Mouse (Mus musculus) CH12.LX (cell line): ENCODE measurements around the gene Etl4. TPM values are rescaled to one million over a fixed set of nuclear protein-coding genes. Genes with fewer than 3 reads are reported as not detected.

Experiments used
- DNase-seq: peaks from one replicate; pipeline ENCODE4 v3.0.0-alpha.2; 2013; ENCODE audit errors: extremely low read depth
- H3K27ac ChIP-seq: 2 replicates; pipeline ENCODE4 v1.5.1; 2012; ENCODE audit warnings: low read depth, mild to moderate bottlenecking, control low read depth, moderate library complexity; ENCODE audit not compliant: insufficient read depth
- H3K27me3 ChIP-seq: replicated peaks from 2 replicates; pipeline ENCODE3; 2012; ENCODE audit warnings: inconsistent platforms
- H3K36me3 ChIP-seq, 2 experiments: replicated peaks in 1 of 2; 2 replicates each; pipeline versions ENCODE3 to v1.6.1; 2012; ENCODE audit warnings: inconsistent platforms in 1 of 2, low read length in 1 of 2, mild to moderate bottlenecking in 1 of 2, mixed read lengths in 1 of 2, moderate library complexity in 1 of 2; ENCODE audit not compliant: control insufficient read depth in 1 of 2, insufficient read depth in 1 of 2
- H3K4me1 ChIP-seq, 2 experiments: 2 replicates each; pipeline ENCODE4 v1.6.1; 2012; ENCODE audit warnings: inconsistent platforms in 1 of 2, moderate library complexity in 1 of 2; ENCODE audit not compliant: insufficient read depth in 2 of 2, control insufficient read depth in 1 of 2
- H3K4me2 ChIP-seq: 2 replicates; pipeline ENCODE4 v1.6.1; 2012; ENCODE audit warnings: low read depth, mild to moderate bottlenecking, control low read depth; ENCODE audit not compliant: poor library complexity, insufficient read depth, severe bottlenecking
- H3K4me3 ChIP-seq, 3 experiments: fragments of 150-350 bp in 1 of 3; sonication (generic) in 1 of 3; replicated peaks in 1 of 3; 2 replicates each; pipeline versions ENCODE3 to v1.5.1; 2011 to 2012; ENCODE audit warnings: low read depth in 2 of 3, low read length in 2 of 3, mild to moderate bottlenecking in 2 of 3, moderate library complexity in 2 of 3, control low read depth in 1 of 3, improper control_type of control experiment in 1 of 3, inconsistent platforms in 1 of 3, mixed read lengths in 1 of 3; ENCODE audit not compliant: poor library complexity in 1 of 3
- H3K79me2 ChIP-seq: replicated peaks from 2 replicates; pipeline ENCODE4 v1.6.1; 2012; ENCODE audit warnings: mild to moderate bottlenecking, moderate library complexity; ENCODE audit not compliant: control insufficient read depth, poor library complexity, insufficient read depth, severe bottlenecking; ENCODE audit errors: extremely low read depth
- H3K9ac ChIP-seq: 2 replicates; pipeline ENCODE4 v1.6.1; 2012; ENCODE audit warnings: low read depth, mild to moderate bottlenecking, control low read depth, moderate library complexity; ENCODE audit not compliant: insufficient read depth
- H3K9me3 ChIP-seq: replicated peaks from 2 replicates; pipeline ENCODE3; 2012; ENCODE audit warnings: low read length, inconsistent platforms, mixed read lengths
- CHD1 ChIP-seq: IDR thresholded peaks from 2 replicates; pipeline ENCODE4 v1.6.1; 2012; ENCODE audit warnings: low read depth, low read length, improper control_type of control experiment, inconsistent platforms
- CHD2 ChIP-seq: IDR thresholded peaks from 2 replicates; pipeline ENCODE4 v1.6.1; 2011; ENCODE audit warnings: low read length, improper control_type of control experiment
- CTCF ChIP-seq, 2 experiments: IDR thresholded peaks in 1 of 2; conservative IDR thresholded peaks in 1 of 2; 2 replicates each; pipeline ENCODE4 v1.5.1; 2011 to 2012; ENCODE audit warnings: low read depth in 2 of 2, low read length in 2 of 2, improper control_type of control experiment in 1 of 2, inconsistent platforms in 1 of 2, mild to moderate bottlenecking in 1 of 2, moderate library complexity in 1 of 2
- ELF1 ChIP-seq: IDR thresholded peaks from 2 replicates; pipeline ENCODE4 v1.6.1; 2014; ENCODE audit warnings: low read depth, mild to moderate bottlenecking, inconsistent platforms, low read length, improper control_type of control experiment
- ETS1 ChIP-seq: conservative IDR thresholded peaks from 2 replicates; pipeline ENCODE4 v1.6.1; 2012; ENCODE audit warnings: low read depth, mild to moderate bottlenecking, inconsistent platforms, low read length, improper control_type of control experiment, moderate library complexity
- HCFC1 ChIP-seq: IDR thresholded peaks from 2 replicates; pipeline ENCODE4 v1.6.1; 2012; ENCODE audit warnings: low read depth, mild to moderate bottlenecking, inconsistent platforms, low read length, improper control_type of control experiment
- MAFK ChIP-seq: IDR thresholded peaks from 2 replicates; pipeline ENCODE4 v1.6.1; 2011; ENCODE audit warnings: low read length, improper control_type of control experiment; ENCODE audit not compliant: insufficient replicate concordance
- MAX ChIP-seq: IDR thresholded peaks from 2 replicates; pipeline ENCODE4 v1.6.1; 2011; ENCODE audit warnings: low read length, improper control_type of control experiment
- MAZ ChIP-seq: IDR thresholded peaks from 2 replicates; pipeline ENCODE4 v1.6.1; 2012; ENCODE audit warnings: low read depth, mild to moderate bottlenecking, inconsistent platforms, low read length, improper control_type of control experiment, moderate library complexity
- MEF2A ChIP-seq: IDR thresholded peaks from 2 replicates; pipeline ENCODE4 v1.6.1; 2014; ENCODE audit warnings: low read depth, mild to moderate bottlenecking, inconsistent platforms, low read length, improper control_type of control experiment, borderline replicate concordance
- MXI1 ChIP-seq: IDR thresholded peaks from 2 replicates; pipeline ENCODE4 v1.6.1; 2011; ENCODE audit warnings: mild to moderate bottlenecking, low read depth, low read length, improper control_type of control experiment
- MYC ChIP-seq: IDR thresholded peaks from 2 replicates; pipeline ENCODE4 v1.6.1; 2011; ENCODE audit warnings: low read depth, mild to moderate bottlenecking, improper control_type of control experiment, low read length
- NRF1 ChIP-seq: IDR thresholded peaks from 2 replicates; pipeline ENCODE4 v1.6.1; 2014; ENCODE audit warnings: low read depth, mild to moderate bottlenecking, inconsistent platforms, low read length, improper control_type of control experiment, moderate library complexity
- PAX5 ChIP-seq: IDR thresholded peaks from 2 replicates; pipeline ENCODE4 v1.6.1; 2012; ENCODE audit warnings: low read length, inconsistent platforms, mixed read lengths
- POLR2A ChIP-seq: IDR thresholded peaks from 2 replicates; pipeline ENCODE4 v1.6.1; 2011; ENCODE audit warnings: low read depth, mild to moderate bottlenecking, improper control_type of control experiment, low read length
- RAD21 ChIP-seq: IDR thresholded peaks from 2 replicates; pipeline ENCODE4 v1.6.1; 2011; ENCODE audit warnings: low read depth, mild to moderate bottlenecking, low read length, improper control_type of control experiment, moderate library complexity
- SIN3A ChIP-seq: IDR thresholded peaks from 2 replicates; pipeline ENCODE4 v1.6.1; 2012; ENCODE audit warnings: low read length, improper control_type of control experiment, inconsistent platforms
- SMC3 ChIP-seq: IDR thresholded peaks from 2 replicates; pipeline ENCODE4 v1.6.1; 2011; ENCODE audit warnings: low read depth, low read length, improper control_type of control experiment
- TCF12 ChIP-seq: IDR thresholded peaks from 2 replicates; pipeline ENCODE4 v1.6.1; 2014; ENCODE audit warnings: low read depth, mild to moderate bottlenecking, inconsistent platforms, low read length, improper control_type of control experiment
- UBTF ChIP-seq: IDR thresholded peaks from 2 replicates; pipeline ENCODE4 v1.6.1; 2012; ENCODE audit warnings: low read depth, mild to moderate bottlenecking, inconsistent platforms, low read length, improper control_type of control experiment, moderate library complexity
- ZC3H11A ChIP-seq: IDR thresholded peaks from 2 replicates; pipeline ENCODE4 v1.6.1; 2012; ENCODE audit warnings: low read depth, mild to moderate bottlenecking, inconsistent platforms, low read length, improper control_type of control experiment
- ZMIZ1 ChIP-seq: IDR thresholded peaks from 2 replicates; pipeline ENCODE4 v1.6.1; 2012; ENCODE audit warnings: low read depth, mild to moderate bottlenecking, inconsistent platforms, low read length, improper control_type of control experiment
- dilution Hi-C: fragments of 300-500 bp; cut with MboI; formaldehyde crosslinking; loops from 2 replicates; pipeline ENCODE4 v1.14.3; 2020; ENCODE audit warnings: low sequenced_read_pairs; ENCODE audit not compliant: extremely low pct_unique_long_range_greater_than_20kb, extremely low pct_ligation_motif_present
- in situ Hi-C: fragments of 300-500 bp; cut with MboI; formaldehyde crosslinking; loops from 3 replicates; pipeline ENCODE4 v1.14.3; 2019; ENCODE audit warnings: low sequenced_read_pairs, low pct_ligation_motif_present, low pct_unique_long_range_greater_than_20kb, mixed read lengths
- polyA plus RNA-seq: library from polyadenylated mRNA; unstranded; fragments of >175 nt; gene quantifications from 2 replicates; pipeline ENCODE4 v1.2.1, GENCODE M21; 2012; ENCODE audit warnings: low read depth; ENCODE audit not compliant: insufficient read length
- total RNA-seq, 2 experiments: library from RNA; depleted of rRNA; stranded (reverse); fragments of 300-350 nt in 1 of 2; fragments of >200 nt in 1 of 2; gene quantifications; 2 replicates each; pipeline ENCODE4 v1.2.3; 2012 to 2014

The Etl4 gene
- total and polyA plus RNA-seq, 3 experiments = 7.2 to 18.6 (median 11.7) TPM

GRCm38 (mm10) chr2:20671546-20672255 is 762.1 kb downstream of the Etl4 start:
- no peaks in the 10 kb centered on the region for H3K27me3 ChIP-seq
- no peaks in the 10 kb centered on the region for H3K79me2 ChIP-seq
- no peaks in the 10 kb centered on the region for H3K9me3 ChIP-seq
- in situ Hi-C loops (no loop called here), dilution Hi-C loops (no loop called here)
- no peak overlapping the region for H3K4me3 ChIP-seq
- DNase-seq = no peak
- H3K4me1 ChIP-seq = peaks cover 3 to 15% of the 10 kb centered on the region in 2 experiments; a peak in 3 of 4 replicates
- H3K27ac ChIP-seq = no peak overlapping the region
- TF ChIP-seq ZMIZ1 (no peak), SIN3A (no peak), HCFC1 (no peak), MAFK (no peak), ZC3H11A (no peak), CTCF (conservative IDR thresholded peaks at IDR 0.05 in 1 of 2, IDR thresholded peaks at IDR 0.05 in 1 of 2; ENCODE audit: low read depth in 2 of 2, low read length in 2 of 2) (no peak), MEF2A (no peak)
- H3K4me2 ChIP-seq = no peak overlapping the region
- H3K9ac ChIP-seq = no peak overlapping the region
- peaks cover 0 to 16% of the 10 kb centered on the region in 2 experiments for H3K36me3 ChIP-seq

- no peak overlapping the region for H3K9ac ChIP-seq
- dilution Hi-C loops = no loop called here
- H3K79me2 ChIP-seq = no peaks in the 10 kb centered on the region
- in situ Hi-C loops = no loop called here
- no peak for DNase-seq
- H3K27me3 ChIP-seq = no peaks in the 10 kb centered on the region
- H3K27ac ChIP-seq = no peak overlapping the region
- TF ChIP-seq MAX = no peak
- TF ChIP-seq MXI1 = no peak
- TF ChIP-seq UBTF = no peak
- no peak for TF ChIP-seq TCF12
- no peak for TF ChIP-seq CTCF (conservative IDR thresholded peaks at IDR 0.05 in 1 of 2, IDR thresholded peaks at IDR 0.05 in 1 of 2; ENCODE audit: low read depth in 2 of 2, low read length in 2 of 2)
- no peak for TF ChIP-seq MYC
- TF ChIP-seq MAFK = no peak
- no peak for TF ChIP-seq RAD21
- no peak for TF ChIP-seq SIN3A
- TF ChIP-seq CHD2 = no peak
- no peak for TF ChIP-seq ELF1
- TF ChIP-seq POLR2A = no peak
- TF ChIP-seq MEF2A = no peak
- TF ChIP-seq CHD1 = no peak
- TF ChIP-seq MAZ = no peak
- TF ChIP-seq ETS1 = no peak
- TF ChIP-seq SMC3 = no peak
- no peak for TF ChIP-seq ZMIZ1
- TF ChIP-seq NRF1 = no peak
- TF ChIP-seq PAX5 = no peak
- peaks cover 0 to 16% of the 10 kb centered on the region in 2 experiments for H3K36me3 ChIP-seq
- H3K4me2 ChIP-seq = no peak overlapping the region
- H3K4me3 ChIP-seq = no peak overlapping the region
- no peaks in the 10 kb centered on the region for H3K9me3 ChIP-seq
- H3K4me1 ChIP-seq = peaks cover 3 to 15% of the 10 kb centered on the region in 2 experiments; a peak in 3 of 4 replicates
Measured at GRCm38 (mm10) chr2:20672281-20672680, 762.7 kb downstream of the Etl4 start.
